Mouse (Mus musculus): ENCODE measurements around the gene 9430015G10Rik. TPM values are rescaled to one million over a fixed set of nuclear protein-coding genes. Genes with fewer than 3 reads are reported as not detected.

Gene 9430015G10Rik
- polyA plus RNA-seq (2015; fragmentation: Nextera tagmentation; extraction: Ambion mirVana): 21.4 and 22.3 TPM in 2 replicates

GRCm38 (mm10) chr4:156109570-156110331, at the start of gene 9430015G10Rik:
TSS of gene 9430015G10Rik (plus strand) at chr4:156109982.
- H3K27me3 ChIP-seq (replicated peaks; ENCODE audit: control insufficient read depth, insufficient read depth, low read length): no peaks in the 10 kb centered on the region
- peak within 1 kb of the TSS; percentile 54 for H3K4me2 ChIP-seq (ENCODE audit: low read depth, low read length)
- H3K9me3 ChIP-seq (ENCODE audit: control insufficient read depth, low read length): no peaks in the 10 kb centered on the region
- H3K9ac ChIP-seq (ENCODE audit: low read depth, low read length): peak within 1 kb of the TSS; percentile 88
- under 1% methylated on average over 60 of the region's 60 CpGs for WGBS
- peaks cover 3% of the 10 kb centered on the region; the same call in 1 of the 2 replicates for H3K4me1 ChIP-seq (ENCODE audit: control insufficient read depth, insufficient read depth, low read length)
- H3K36me3 ChIP-seq (ENCODE audit: control insufficient read depth, insufficient read depth, low read length): no peaks in the 10 kb centered on the region
- peak within 1 kb of the TSS; percentile 77 for H3K4me3 ChIP-seq (ENCODE audit: low read length)
- ATAC-seq: peak; percentile 98
- H3K27ac ChIP-seq (ENCODE audit: low read length): peak within 1 kb of the TSS; percentile 86

GRCm38 (mm10) chr4:156063861-156064509, 45.8 kb upstream of the 9430015G10Rik start:
- no peaks in the 10 kb centered on the region for H3K27me3 ChIP-seq (replicated peaks; ENCODE audit: control insufficient read depth, insufficient read depth, low read length)
- peaks cover 14% of the 10 kb centered on the region; the same call in 1 of the 2 replicates for H3K4me1 ChIP-seq (ENCODE audit: control insufficient read depth, insufficient read depth, low read length)
- no peaks in the 10 kb centered on the region for H3K9me3 ChIP-seq (ENCODE audit: control insufficient read depth, low read length)
- H3K4me3 ChIP-seq (ENCODE audit: low read length): no peak overlapping the region
- no peak overlapping the region for H3K4me2 ChIP-seq (ENCODE audit: low read depth, low read length)
- H3K27ac ChIP-seq (ENCODE audit: low read length): peak overlapping the region; percentile 62
- H3K9ac ChIP-seq (ENCODE audit: low read depth, low read length): 0 out of 2 replicates have a peak overlapping the region, but pooled peaks have one; percentile 4
- no peaks in the 10 kb centered on the region for H3K36me3 ChIP-seq (ENCODE audit: control insufficient read depth, insufficient read depth, low read length)
- WGBS: 16% methylated on average over 4 of the region's 4 CpGs
- 0 out of 2 replicates have a peak, but pooled peaks have one; percentile 22 for ATAC-seq

GRCm38 (mm10) chr4:156064510-156064897, 45.3 kb upstream of the 9430015G10Rik start:
- Histone ChIP-seq H3K9ac (ENCODE audit: low read depth, low read length) (no peak overlapping the region), H3K4me1 (ENCODE audit: control insufficient read depth, insufficient read depth, low read length) (peaks cover 14% of the 10 kb centered on the region; the same call in 1 of the 2 replicates), H3K27ac (ENCODE audit: low read length) (peak overlapping the region; percentile 62), H3K9me3 (ENCODE audit: control insufficient read depth, low read length) (no peaks in the 10 kb centered on the region), H3K4me2 (ENCODE audit: low read depth, low read length) (no peak overlapping the region), H3K4me3 (ENCODE audit: low read length) (no peak overlapping the region), H3K27me3 (replicated peaks; ENCODE audit: control insufficient read depth, insufficient read depth, low read length) (no peaks in the 10 kb centered on the region), H3K36me3 (ENCODE audit: control insufficient read depth, insufficient read depth, low read length) (no peaks in the 10 kb centered on the region)
- 77% methylated on average over 9 of the region's 9 CpGs for WGBS
- ATAC-seq: no peak

GRCm38 (mm10) chr4:156065156-156065894, 44.5 kb upstream of the 9430015G10Rik start:
- H3K27me3 ChIP-seq (replicated peaks; ENCODE audit: control insufficient read depth, insufficient read depth, low read length): no peaks in the 10 kb centered on the region
- no peak overlapping the region for H3K27ac ChIP-seq (ENCODE audit: low read length)
- H3K9me3 ChIP-seq (ENCODE audit: control insufficient read depth, low read length): no peaks in the 10 kb centered on the region
- no peaks in the 10 kb centered on the region for H3K36me3 ChIP-seq (ENCODE audit: control insufficient read depth, insufficient read depth, low read length)
- peaks cover 11% of the 10 kb centered on the region for H3K4me1 ChIP-seq (ENCODE audit: control insufficient read depth, insufficient read depth, low read length)
- ATAC-seq: no peak
- no peak overlapping the region for H3K4me3 ChIP-seq (ENCODE audit: low read length)
- H3K9ac ChIP-seq (ENCODE audit: low read depth, low read length): no peak overlapping the region
- H3K4me2 ChIP-seq (ENCODE audit: low read depth, low read length): no peak overlapping the region
- 83% methylated on average over 10 of the region's 10 CpGs for WGBS

- Histone ChIP-seq H3K9ac (ENCODE audit: low read depth, low read length) (no peak overlapping the region; the same call in 1 of the 2 replicates), H3K27ac (ENCODE audit: low read length) (no peak overlapping the region), H3K36me3 (ENCODE audit: control insufficient read depth, insufficient read depth, low read length) (no peaks in the 10 kb centered on the region), H3K27me3 (replicated peaks; ENCODE audit: control insufficient read depth, insufficient read depth, low read length) (no peaks in the 10 kb centered on the region), H3K9me3 (ENCODE audit: control insufficient read depth, low read length) (no peaks in the 10 kb centered on the region), H3K4me2 (ENCODE audit: low read depth, low read length) (no peak overlapping the region), H3K4me3 (ENCODE audit: low read length) (no peak overlapping the region), H3K4me1 (ENCODE audit: control insufficient read depth, insufficient read depth, low read length) (peaks cover 15% of the 10 kb centered on the region)
- 58% methylated on average over 5 of the region's 5 CpGs for WGBS
- ATAC-seq: no peak
These were observed 42.4 kb upstream of the 9430015G10Rik start for GRCm38 (mm10) chr4:156067256-156067949.

DNA sequence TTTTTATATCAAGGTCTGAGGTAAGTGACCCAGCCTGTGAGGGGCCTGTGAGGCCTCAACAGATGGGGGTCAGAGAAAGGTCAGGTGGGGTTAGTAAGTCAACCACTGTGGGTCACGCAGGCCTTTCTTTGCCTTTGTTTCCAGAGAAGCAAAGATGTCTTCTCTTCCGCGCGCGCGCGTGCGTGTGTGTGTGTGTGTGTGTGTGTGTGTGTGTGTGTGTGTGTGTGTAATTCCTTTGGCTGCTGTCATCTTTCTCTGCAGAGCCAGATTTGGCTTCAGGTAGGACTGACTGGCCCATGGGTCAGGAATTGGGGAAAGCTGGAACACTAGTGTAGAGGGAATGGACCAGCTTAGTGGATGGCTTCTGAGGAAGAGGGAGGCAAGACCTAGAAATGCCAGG, 40.1 kb upstream of the 9430015G10Rik start:
- no peak overlapping the region for H3K4me3 ChIP-seq (ENCODE audit: low read length)
- no peak for ATAC-seq
- H3K36me3 ChIP-seq (ENCODE audit: control insufficient read depth, insufficient read depth, low read length): no peaks in the 10 kb centered on the region
- H3K9me3 ChIP-seq (ENCODE audit: control insufficient read depth, low read length): no peaks in the 10 kb centered on the region
- no peaks in the 10 kb centered on the region for H3K27me3 ChIP-seq (replicated peaks; ENCODE audit: control insufficient read depth, insufficient read depth, low read length)
- 93% methylated on average over 8 of the region's 8 CpGs for WGBS
- peaks cover 13% of the 10 kb centered on the region for H3K4me1 ChIP-seq (ENCODE audit: control insufficient read depth, insufficient read depth, low read length)
- no peak overlapping the region for H3K4me2 ChIP-seq (ENCODE audit: low read depth, low read length)
- no peak overlapping the region for H3K27ac ChIP-seq (ENCODE audit: low read length)
- no peak overlapping the region for H3K9ac ChIP-seq (ENCODE audit: low read depth, low read length)

DNA sequence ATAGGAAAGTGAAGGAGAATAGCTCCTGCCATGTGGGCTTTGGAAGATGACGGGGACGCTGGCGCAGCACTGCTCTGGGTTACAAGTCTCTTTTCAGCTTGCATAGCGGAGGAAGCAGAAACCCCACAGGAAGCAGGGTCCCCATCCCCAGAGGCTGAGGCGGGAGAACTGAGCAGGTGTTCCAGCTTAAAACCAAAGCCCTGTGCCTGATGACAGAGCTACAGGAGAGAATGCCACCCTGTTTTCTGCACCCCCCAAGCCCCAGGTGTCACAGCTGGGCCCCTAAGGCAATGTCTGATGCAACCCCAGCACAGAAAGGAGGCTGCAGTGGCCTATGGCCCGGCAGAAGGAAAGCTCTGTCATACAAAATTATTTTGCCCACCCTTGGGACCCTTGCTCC, 39.5 kb upstream of the 9430015G10Rik start:
- no peaks in the 10 kb centered on the region for H3K9me3 ChIP-seq (ENCODE audit: control insufficient read depth, low read length)
- no peaks in the 10 kb centered on the region for H3K27me3 ChIP-seq (replicated peaks; ENCODE audit: control insufficient read depth, insufficient read depth, low read length)
- no peak overlapping the region for H3K27ac ChIP-seq (ENCODE audit: low read length)
- H3K4me1 ChIP-seq (ENCODE audit: control insufficient read depth, insufficient read depth, low read length): peaks cover 13% of the 10 kb centered on the region
- 0 out of 2 replicates have a peak, but pooled peaks have one; percentile 7 for ATAC-seq
- no peak overlapping the region for H3K4me2 ChIP-seq (ENCODE audit: low read depth, low read length)
- no peaks in the 10 kb centered on the region for H3K36me3 ChIP-seq (ENCODE audit: control insufficient read depth, insufficient read depth, low read length)
- 74% methylated on average over 6 of the region's 6 CpGs for WGBS
- no peak overlapping the region for H3K9ac ChIP-seq (ENCODE audit: low read depth, low read length)
- no peak overlapping the region for H3K4me3 ChIP-seq (ENCODE audit: low read length)

- peaks cover 13% of the 10 kb centered on the region for H3K4me1 ChIP-seq (ENCODE audit: control insufficient read depth, insufficient read depth, low read length)
- no peaks in the 10 kb centered on the region for H3K36me3 ChIP-seq (ENCODE audit: control insufficient read depth, insufficient read depth, low read length)
- no peaks in the 10 kb centered on the region for H3K9me3 ChIP-seq (ENCODE audit: control insufficient read depth, low read length)
- WGBS: 56% methylated on average over 2 of the region's 2 CpGs
- no peak overlapping the region for H3K9ac ChIP-seq (ENCODE audit: low read depth, low read length)
- no peaks in the 10 kb centered on the region for H3K27me3 ChIP-seq (replicated peaks; ENCODE audit: control insufficient read depth, insufficient read depth, low read length)
- no peak overlapping the region for H3K4me3 ChIP-seq (ENCODE audit: low read length)
- H3K4me2 ChIP-seq (ENCODE audit: low read depth, low read length): no peak overlapping the region
- no peak overlapping the region for H3K27ac ChIP-seq (ENCODE audit: low read length)
- ATAC-seq: 0 out of 2 replicates have a peak, but pooled peaks have one; percentile 2
These were observed 39.1 kb upstream of the 9430015G10Rik start for GRCm38 (mm10) chr4:156070716-156071115.
